Mouse (Mus musculus) hindbrain, embryonic 15.5 days (tissue): ENCODE results near the gene Gramd4. TPM values are rescaled to one million over a fixed set of nuclear protein-coding genes. Genes with fewer than 3 reads are reported as not detected.
"Not testable (repeated sequence)": the region's sequence is repeated elsewhere in the genome, so short reads cannot be mapped to it uniquely, and the experiment has no call there.

Source experiments
- ATAC-seq: fragments of 200-750 bp; cut with Nextera tagmentation; 2 replicates; pipeline ENCODE4 v1.8.0; 2017; ENCODE audit warnings: low read depth, moderate number of reproducible peaks, moderate TSS enrichment; ENCODE audit not compliant: low FRiP score
- H3K27ac ChIP-seq: fragments of 300-500 bp; sonication (generic); replicated peaks from 2 replicates; pipeline ENCODE4 v1.5.1; 2015; ENCODE audit warnings: mild to moderate bottlenecking, inconsistent platforms
- H3K27me3 ChIP-seq: fragments of 300-500 bp; sonication (generic); 2 replicates; pipeline ENCODE4 v1.6.1; 2015; ENCODE audit warnings: control low read depth, inconsistent platforms
- H3K36me3 ChIP-seq: fragments of 300-500 bp; sonication (generic); 2 replicates; pipeline ENCODE4 v1.6.1; 2015; ENCODE audit warnings: control low read depth, inconsistent platforms
- H3K4me1 ChIP-seq: fragments of 300-500 bp; sonication (generic); replicated peaks from 2 replicates; pipeline ENCODE4 v1.6.1; 2015; ENCODE audit warnings: control low read depth, inconsistent platforms
- H3K4me2 ChIP-seq: fragments of 300-500 bp; sonication (generic); 2 replicates; pipeline ENCODE4 v1.6.1; 2015; ENCODE audit warnings: moderate library complexity, mild to moderate bottlenecking, inconsistent platforms
- H3K4me3 ChIP-seq: fragments of 300-500 bp; sonication (generic); 2 replicates; pipeline ENCODE4 v1.5.1; 2015; ENCODE audit warnings: mild to moderate bottlenecking, inconsistent platforms
- H3K9ac ChIP-seq: fragments of 300-500 bp; sonication (generic); 2 replicates; pipeline ENCODE4 v1.6.1; 2015; ENCODE audit warnings: inconsistent platforms
- H3K9me3 ChIP-seq: fragments of 300-500 bp; sonication (generic); 2 replicates; pipeline ENCODE4 v1.6.1; 2016; ENCODE audit warnings: control low read depth, inconsistent platforms
- WGBS: fragments of 180-500 bp; shearing (Covaris S2); methylation state at CpG from one replicate; pipeline ENCODE4 v1.1.7; 2015; 5-methylcytosine and 5-hydroxymethylcytosine counted together
- polyA plus RNA-seq: library from polyadenylated mRNA; unstranded; fragments of >200 nt; fragmentation: Nextera tagmentation; extraction: Ambion mirVana; gene quantifications from 2 replicates; pipeline ENCODE4 v1.2.1, GENCODE M21; 2015

Gene Gramd4
- polyA plus RNA-seq, 1 experiment from 2014 or later = 33.4 TPM

DNA sequence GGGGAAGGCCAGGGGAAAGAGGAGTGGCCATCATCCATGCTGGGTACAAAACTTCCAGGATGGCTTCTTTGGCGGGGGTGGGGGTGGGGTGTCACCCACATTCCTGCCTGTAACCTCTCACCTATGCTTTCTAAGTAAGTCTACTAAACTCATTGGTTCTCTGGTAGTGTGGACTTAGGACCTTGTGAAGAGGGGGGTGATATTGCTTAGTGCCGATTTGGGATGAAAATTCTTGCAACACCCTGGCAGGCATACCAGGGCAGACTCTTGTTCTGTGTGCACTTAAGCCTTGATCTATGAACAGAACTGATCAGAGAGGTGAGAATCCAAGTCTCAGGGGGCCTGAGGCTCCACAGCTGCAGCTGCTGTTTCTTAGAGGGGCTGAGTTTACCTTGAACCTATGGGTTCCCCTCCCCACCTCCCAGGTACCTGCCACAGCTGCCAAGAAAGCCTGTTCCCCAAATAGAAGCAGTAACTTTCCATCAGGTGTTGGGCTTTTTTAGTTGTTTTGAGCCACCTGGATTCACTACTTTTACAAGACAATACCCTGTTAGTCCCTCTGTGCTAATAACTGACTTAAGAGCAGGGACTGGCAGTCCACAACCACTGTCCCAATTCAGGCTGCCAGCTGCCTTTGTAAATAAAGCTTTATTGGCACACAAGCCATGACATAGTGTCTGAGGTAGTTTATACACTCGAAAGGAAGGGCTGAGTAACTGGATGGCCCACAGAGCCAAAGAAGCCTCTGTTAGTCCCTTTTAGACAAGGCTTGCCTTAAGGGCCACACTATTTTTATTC lies 118.0 kb downstream of the Gramd4 start:
- no peak overlapping the region for H3K9ac ChIP-seq
- H3K4me2 ChIP-seq = no peak overlapping the region
- H3K27me3 ChIP-seq = no peaks in the 10 kb centered on the region
- no peak for ATAC-seq
- WGBS = 83% methylated on average over 3 of the region's 3 CpGs
- H3K4me3 ChIP-seq = no peak overlapping the region
- H3K36me3 ChIP-seq = no peaks in the 10 kb centered on the region
- H3K9me3 ChIP-seq = no peaks in the 10 kb centered on the region
- no peak overlapping the region for H3K27ac ChIP-seq
- H3K4me1 ChIP-seq = 0 out of 2 replicates have a peak, but pooled peaks cover 9% of the 10 kb centered on the region

DNA sequence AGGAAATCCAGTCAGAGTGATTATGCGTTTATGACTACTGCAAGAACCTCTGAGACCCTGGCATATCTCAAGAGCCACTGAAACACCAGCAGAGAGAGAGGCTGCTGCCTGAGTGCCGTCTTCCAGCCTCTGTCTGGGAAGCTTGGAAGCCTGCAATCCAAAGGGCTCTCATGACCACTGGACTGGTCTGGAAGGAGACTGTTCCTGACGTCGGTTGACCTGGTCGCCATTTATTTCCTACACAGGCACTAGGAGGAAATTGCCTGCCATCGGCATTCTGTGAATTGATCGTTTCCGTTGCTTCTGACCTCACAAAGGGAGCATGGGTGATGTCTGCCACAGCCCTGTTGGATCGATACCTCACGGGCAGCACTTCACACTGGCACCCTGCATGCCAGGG lies 118.7 kb downstream of the Gramd4 start:
- no peak overlapping the region for H3K9ac ChIP-seq
- no peaks in the 10 kb centered on the region for H3K27me3 ChIP-seq
- WGBS = 89% methylated on average over 10 of the region's 10 CpGs
- 0 out of 2 replicates have a peak, but pooled peaks cover 9% of the 10 kb centered on the region for H3K4me1 ChIP-seq
- no peaks in the 10 kb centered on the region for H3K36me3 ChIP-seq
- no peak overlapping the region for H3K4me2 ChIP-seq
- H3K9me3 ChIP-seq = no peaks in the 10 kb centered on the region
- H3K4me3 ChIP-seq = no peak overlapping the region
- ATAC-seq = no peak
- H3K27ac ChIP-seq = no peak overlapping the region

- Histone ChIP-seq H3K9me3 (no peaks in the 10 kb centered on the region), H3K27ac (no peak overlapping the region), H3K4me3 (no peak overlapping the region), H3K36me3 (no peaks in the 10 kb centered on the region), H3K27me3 (no peaks in the 10 kb centered on the region), H3K9ac (no peak overlapping the region), H3K4me2 (no peak overlapping the region), H3K4me1 (peaks cover 13% of the 10 kb centered on the region)
- 75% methylated on average over 22 of the region's 22 CpGs for WGBS
- peak; percentile 51 for ATAC-seq
Observed at GRCm38 (mm10) chr15:86176771-86177702, 119.5 kb downstream of the Gramd4 start.

- peak; percentile 37 for ATAC-seq
Observed at GRCm38 (mm10) chr15:86177703-86178251, 120.3 kb downstream of the Gramd4 start.

DNA sequence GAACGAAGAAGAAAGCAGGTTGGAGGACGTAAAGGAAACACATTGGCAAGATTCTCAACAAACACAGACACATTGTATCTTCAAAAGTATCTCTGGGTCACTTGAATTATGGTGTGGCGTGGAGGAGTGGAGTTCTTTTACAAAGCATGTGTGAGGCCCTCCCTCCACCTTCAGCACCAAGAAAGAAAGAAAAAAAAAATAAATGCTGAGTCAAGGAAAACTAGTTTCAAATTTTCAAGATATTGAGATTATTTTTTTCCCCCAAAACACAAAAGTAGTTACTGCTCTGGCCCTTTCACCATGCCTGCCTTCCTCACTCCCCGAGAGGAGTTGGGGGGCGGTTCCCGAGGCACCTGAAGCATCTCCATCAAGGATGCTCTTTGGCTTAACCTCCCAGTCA lies 121.1 kb downstream of the Gramd4 start:
- no peak overlapping the region for H3K4me3 ChIP-seq
- H3K9ac ChIP-seq = no peak overlapping the region
- H3K36me3 ChIP-seq = no peaks in the 10 kb centered on the region
- no peak for ATAC-seq
- peaks cover 23% of the 10 kb centered on the region for H3K4me1 ChIP-seq
- H3K27ac ChIP-seq = no peak overlapping the region
- WGBS = 89% methylated on average over 6 of the region's 6 CpGs
- no peaks in the 10 kb centered on the region for H3K27me3 ChIP-seq
- H3K9me3 ChIP-seq = no peaks in the 10 kb centered on the region
- H3K4me2 ChIP-seq = no peak overlapping the region

More at GRCm38 (mm10) chr15:86177703-86178251, 120.3 kb downstream of the Gramd4 start:
- Histone ChIP-seq H3K27ac (peak overlapping the region; percentile 44; the same call in 1 of the 2 replicates), H3K4me1 (peaks cover 20% of the 10 kb centered on the region)
- H3K27me3 ChIP-seq, H3K4me3 ChIP-seq, H3K36me3 ChIP-seq, H3K9me3 ChIP-seq, H3K9ac ChIP-seq, H3K4me2 ChIP-seq: not testable (repeated sequence)
- WGBS = 79% methylated on average over 2 of the region's 2 CpGs

GRCm38 (mm10) chr15:86180427-86180826 lies 122.9 kb downstream of the Gramd4 start:
- Histone ChIP-seq H3K4me3 (no peak overlapping the region), H3K27me3 (no peaks in the 10 kb centered on the region), H3K36me3 (no peaks in the 10 kb centered on the region), H3K4me2 (no peak overlapping the region), H3K4me1 (peaks cover 32% of the 10 kb centered on the region), H3K9ac (no peak overlapping the region), H3K27ac (no peak overlapping the region), H3K9me3 (no peaks in the 10 kb centered on the region)
- no peak for ATAC-seq
- 86% methylated on average over 4 of the region's 4 CpGs for WGBS

GRCm38 (mm10) chr15:86181321-86181720 lies 123.8 kb downstream of the Gramd4 start:
- not testable (repeated sequence) for H3K27me3 ChIP-seq, H3K36me3 ChIP-seq, H3K4me2 ChIP-seq, H3K27ac ChIP-seq, H3K9me3 ChIP-seq, H3K4me3 ChIP-seq, ATAC-seq, H3K9ac ChIP-seq
- peaks cover 37% of the 10 kb centered on the region for H3K4me1 ChIP-seq
- WGBS = 88% methylated on average over 3 of the region's 3 CpGs

DNA sequence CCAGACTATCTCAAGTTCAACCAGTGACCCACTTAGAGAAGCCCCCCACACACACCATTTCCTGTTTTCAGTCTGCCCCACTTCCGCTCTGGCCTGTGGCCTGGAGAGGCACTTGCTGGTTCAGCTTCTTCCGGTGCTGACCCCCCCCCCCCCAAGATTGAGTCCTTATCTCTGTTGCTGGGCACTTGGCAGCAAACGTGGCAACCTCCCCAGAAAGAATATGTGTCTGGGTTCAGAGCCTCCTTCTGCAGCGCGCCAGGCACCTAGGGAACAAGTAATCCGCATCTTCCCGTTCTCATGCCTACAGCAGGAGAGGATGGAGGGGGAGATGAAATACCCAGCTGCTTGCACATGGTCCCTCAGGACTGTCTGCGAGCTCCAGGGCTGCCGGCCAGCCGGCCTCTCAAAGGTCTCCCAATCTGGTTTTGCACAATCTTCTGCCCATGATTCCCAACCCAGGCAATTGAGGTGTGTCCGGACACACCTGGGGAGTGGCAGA lies 124.5 kb downstream of the Gramd4 start:
- H3K9ac ChIP-seq = no peak overlapping the region
- H3K4me2 ChIP-seq = peak overlapping the region; percentile 19
- no peak overlapping the region for H3K4me3 ChIP-seq
- no peaks in the 10 kb centered on the region for H3K27me3 ChIP-seq
- H3K4me1 ChIP-seq = peaks cover 43% of the 10 kb centered on the region
- no peak overlapping the region; the same call in 1 of the 2 replicates for H3K27ac ChIP-seq
- no peaks in the 10 kb centered on the region for H3K9me3 ChIP-seq
- H3K36me3 ChIP-seq = no peaks in the 10 kb centered on the region
- no peak for ATAC-seq
- WGBS = 36% methylated on average over 11 of the region's 11 CpGs

GRCm38 (mm10) chr15:86182646-86183045 lies 125.2 kb downstream of the Gramd4 start:
- no peak for ATAC-seq
- WGBS = 51% methylated on average over 13 of the region's 13 CpGs
- H3K4me1 ChIP-seq = peaks cover 43% of the 10 kb centered on the region
- 0 out of 2 replicates have a peak overlapping the region, but pooled peaks have one; percentile 4 for H3K27ac ChIP-seq
- H3K27me3 ChIP-seq = no peaks in the 10 kb centered on the region
- H3K9ac ChIP-seq = no peak overlapping the region
- no peak overlapping the region for H3K4me2 ChIP-seq
- no peaks in the 10 kb centered on the region for H3K9me3 ChIP-seq
- no peak overlapping the region for H3K4me3 ChIP-seq
- no peaks in the 10 kb centered on the region for H3K36me3 ChIP-seq

DNA sequence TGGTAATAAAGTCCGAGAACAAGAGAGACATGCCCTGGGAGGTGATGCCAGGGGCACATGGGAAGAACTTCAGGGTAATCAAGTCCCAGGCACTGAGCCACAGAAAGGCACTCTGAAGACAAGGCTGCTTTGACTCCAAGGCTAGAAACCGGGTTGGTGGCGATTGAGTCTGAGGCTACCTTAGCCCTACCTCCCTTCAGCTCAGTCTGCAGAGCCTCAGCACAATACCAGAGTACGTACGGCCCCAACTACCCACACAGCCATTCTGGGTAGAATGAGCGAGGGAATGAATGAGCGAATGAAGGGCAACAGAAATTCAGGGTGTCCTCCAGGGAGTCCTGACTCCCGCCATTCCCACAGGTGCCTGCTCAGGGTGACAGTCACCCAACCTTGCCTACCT lies 126.0 kb downstream of the Gramd4 start:
- H3K27me3 ChIP-seq = no peaks in the 10 kb centered on the region
- peaks cover 49% of the 10 kb centered on the region for H3K4me1 ChIP-seq
- 90% methylated on average over 8 of the region's 8 CpGs for WGBS
- no peak overlapping the region for H3K4me3 ChIP-seq
- H3K36me3 ChIP-seq = no peaks in the 10 kb centered on the region
- peak overlapping the region; percentile 90 for H3K4me2 ChIP-seq
- no peak for ATAC-seq
- no peak overlapping the region for H3K27ac ChIP-seq
- no peaks in the 10 kb centered on the region for H3K9me3 ChIP-seq
- H3K9ac ChIP-seq = no peak overlapping the region

GRCm38 (mm10) chr15:86184071-86184470 lies 126.6 kb downstream of the Gramd4 start:
- Histone ChIP-seq H3K4me2 (peak overlapping the region; percentile 90), H3K4me1 (peaks cover 54% of the 10 kb centered on the region), H3K27ac (peak overlapping the region; percentile 93; the same call in 1 of the 2 replicates), H3K9ac (peak overlapping the region; percentile 98), H3K27me3 (no peaks in the 10 kb centered on the region), H3K4me3 (peak overlapping the region; percentile 98), H3K36me3 (no peaks in the 10 kb centered on the region), H3K9me3 (no peaks in the 10 kb centered on the region)
- no peak for ATAC-seq
- WGBS = 73% methylated on average over 5 of the region's 5 CpGs
